Mouse (Mus musculus) liver, embryonic 13.5 days (tissue): ENCODE measurements around the gene Olfr628. TPM values are rescaled to one million over a fixed set of nuclear protein-coding genes. Genes with fewer than 3 reads are reported as not detected.

Experiments
- ATAC-seq: fragments of 200-750 bp; cut with Nextera tagmentation; 2 replicates; pipeline ENCODE4 v1.8.0; 2017; ENCODE audit warnings: low read depth, mild to moderate bottlenecking, moderate number of reproducible peaks, moderate library complexity
- DNase-seq: peaks from one replicate; pipeline ENCODE4 v3.0.0; 2022
- H3K27ac ChIP-seq: fragments of 300-500 bp; sonication (generic); 2 replicates; pipeline ENCODE4 v1.5.1; 2015; ENCODE audit warnings: moderate library complexity, mild to moderate bottlenecking, inconsistent platforms
- H3K27me3 ChIP-seq: fragments of 300-500 bp; sonication (generic); 2 replicates; pipeline ENCODE4 v1.6.1; 2015; ENCODE audit warnings: mild to moderate bottlenecking, inconsistent platforms
- H3K36me3 ChIP-seq: fragments of 300-500 bp; sonication (generic); 2 replicates; pipeline ENCODE4 v1.6.1; 2015; ENCODE audit warnings: mild to moderate bottlenecking, inconsistent platforms
- H3K4me1 ChIP-seq: fragments of 300-500 bp; sonication (generic); replicated peaks from 2 replicates; pipeline ENCODE4 v1.6.1; 2015; ENCODE audit warnings: inconsistent platforms
- H3K4me2 ChIP-seq: fragments of 300-500 bp; sonication (generic); 2 replicates; pipeline ENCODE4 v1.6.1; 2015; ENCODE audit warnings: inconsistent platforms, mild to moderate bottlenecking, moderate library complexity
- H3K4me3 ChIP-seq: fragments of 300-500 bp; sonication (generic); replicated peaks from 2 replicates; pipeline ENCODE4 v1.5.1; 2015; ENCODE audit warnings: mild to moderate bottlenecking, inconsistent platforms
- H3K9ac ChIP-seq: fragments of 300-500 bp; sonication (generic); 2 replicates; pipeline ENCODE4 v1.6.1; 2015; ENCODE audit warnings: mild to moderate bottlenecking, inconsistent platforms
- H3K9me3 ChIP-seq: fragments of 300-500 bp; sonication (generic); replicated peaks from 2 replicates; pipeline ENCODE4 v1.6.1; 2016; ENCODE audit warnings: inconsistent platforms
- WGBS: fragments of 180-500 bp; shearing (Covaris S2); methylation state at CpG from one replicate; pipeline ENCODE4 v1.1.7; 2015; ENCODE audit not compliant: insufficient replicate concordance; 5-methylcytosine and 5-hydroxymethylcytosine counted together
- polyA plus RNA-seq: library from polyadenylated mRNA; unstranded; fragments of >200 nt; fragmentation: Nextera tagmentation; extraction: Ambion mirVana; gene quantifications from 2 replicates; pipeline ENCODE4 v1.2.1, GENCODE M21; 2015

Gene Olfr628
- polyA plus RNA-seq, 1 experiment from 2014 or later = not detected

DNA sequence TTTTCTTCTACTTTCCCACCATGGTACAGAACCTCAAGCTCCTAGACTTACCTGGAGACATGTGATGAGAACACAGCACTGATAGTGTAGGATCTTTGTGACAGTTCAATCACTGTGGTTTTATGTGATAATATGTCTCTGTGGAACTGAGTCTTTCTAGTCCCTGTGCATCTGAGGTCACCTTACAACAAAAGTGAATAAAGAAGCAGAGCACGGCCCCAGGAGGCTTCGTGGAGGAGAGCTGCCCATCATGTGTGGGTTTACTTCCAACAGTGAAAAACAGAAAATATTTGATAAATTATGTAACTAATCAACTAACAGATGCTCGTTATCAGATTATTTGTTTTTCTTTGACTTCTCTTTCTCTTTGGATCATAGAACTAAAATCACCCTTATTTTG is 49.4 kb downstream of the Olfr628 start, which contains the start of gene Olfr68:
Gene Olfr68, minus strand, starts transcription at position 101 of the 400 bp plus-strand sequence.
- WGBS = 69% methylated on average over 3 of the region's 3 CpGs

More for the DNA sequence above, 49.4 kb downstream of the Olfr628 start, which contains the start of gene Olfr68:
- no peaks in the 10 kb centered on the region for H3K36me3 ChIP-seq
- H3K4me1 ChIP-seq = peaks cover 4% of the 10 kb centered on the region
- no peak within 1 kb of the TSS for H3K4me3 ChIP-seq
- no peak within 1 kb of the TSS for H3K9ac ChIP-seq
- no peak within 1 kb of the TSS for H3K4me2 ChIP-seq
- no peak for ATAC-seq
- no peaks in the 10 kb centered on the region for H3K9me3 ChIP-seq
- no peak for DNase-seq
- H3K27ac ChIP-seq = no peak within 1 kb of the TSS
- no peaks in the 10 kb centered on the region for H3K27me3 ChIP-seq

Other genes starting within 250 kb of the Olfr628 start
- gene Olfr609, start 232.3 kb upstream of the Olfr628 start, polyA plus RNA-seq = not detected in 2 replicates
- gene Olfr610, start 218.3 kb upstream of the Olfr628 start, polyA plus RNA-seq = not detected in 2 replicates
- not detected in 2 replicates for gene Olfr611, start 209.5 kb upstream of the Olfr628 start, polyA plus RNA-seq
- not detected in 2 replicates for gene Olfr612, start 187.7 kb upstream of the Olfr628 start, polyA plus RNA-seq
- gene Olfr613, start 182.3 kb upstream of the Olfr628 start, polyA plus RNA-seq = not detected in 2 replicates
- gene Olfr615, start 174.3 kb upstream of the Olfr628 start, polyA plus RNA-seq = not detected in 2 replicates
- not detected in 2 replicates for gene Olfr616, start 161.2 kb upstream of the Olfr628 start, polyA plus RNA-seq
- gene Olfr617, start 157.3 kb upstream of the Olfr628 start, polyA plus RNA-seq = not detected in 2 replicates
- gene Olfr618, start 140.3 kb upstream of the Olfr628 start, polyA plus RNA-seq = not detected in 2 replicates
- not detected in 2 replicates for gene Olfr619, start 129.8 kb upstream of the Olfr628 start, polyA plus RNA-seq
- gene Olfr620, start 117.8 kb upstream of the Olfr628 start, polyA plus RNA-seq = not detected in 2 replicates
- not detected in 2 replicates for gene Olfr622, start 87.7 kb upstream of the Olfr628 start, polyA plus RNA-seq
- gene Olfr623, start 66.7 kb upstream of the Olfr628 start, polyA plus RNA-seq = not detected in 2 replicates
- gene Olfr624, start 59.2 kb upstream of the Olfr628 start, polyA plus RNA-seq = 0.02 TPM in 1 of 2 replicates, not detected in the other
- gene Olfr625-ps1, start 47.7 kb upstream of the Olfr628 start, polyA plus RNA-seq = not detected in 2 replicates
- not detected in 2 replicates for gene Olfr243, start 15.7 kb upstream of the Olfr628 start, polyA plus RNA-seq
- gene Olfr629, start 14.6 kb downstream of the Olfr628 start, polyA plus RNA-seq = 0.08 and 0.17 TPM in 2 replicates
- gene Olfr630, start 27.0 kb downstream of the Olfr628 start, polyA plus RNA-seq = not detected in 2 replicates
- not detected in 2 replicates for gene Olfr69, start 41.2 kb downstream of the Olfr628 start, polyA plus RNA-seq
- gene Olfr68, start 49.3 kb downstream of the Olfr628 start, polyA plus RNA-seq = not detected in 2 replicates
- gene Olfr67, start 61.4 kb downstream of the Olfr628 start, polyA plus RNA-seq = not detected in 2 replicates
- gene Hbb-bt, start 83.6 kb downstream of the Olfr628 start, polyA plus RNA-seq = 49,070 and 53,102 TPM in 2 replicates
- gene Hbb-bs, start 97.7 kb downstream of the Olfr628 start, polyA plus RNA-seq = 91,050 and 104,119 TPM in 2 replicates
- 0.32 and 0.36 TPM in 2 replicates for gene Hbb-bh2, start 110.1 kb downstream of the Olfr628 start, polyA plus RNA-seq
- gene Hbb-bh1, start 112.8 kb downstream of the Olfr628 start, polyA plus RNA-seq = 367 and 436 TPM in 2 replicates
- gene Hbb-y, start 122.8 kb downstream of the Olfr628 start, polyA plus RNA-seq = 3,309 and 4,306 TPM in 2 replicates
- not detected in 2 replicates for gene Olfr66, start 155.9 kb downstream of the Olfr628 start, polyA plus RNA-seq
- gene Olfr64, start 164.1 kb downstream of the Olfr628 start, polyA plus RNA-seq = not detected in 2 replicates
- not detected in 2 replicates for gene Olfr65, start 173.1 kb downstream of the Olfr628 start, polyA plus RNA-seq
- 0.12 TPM in 1 of 2 replicates, not detected in the other for gene Olfr631, start 198.5 kb downstream of the Olfr628 start, polyA plus RNA-seq
- 0.21 and 0.33 TPM in 2 replicates for gene Olfr632, start 204.0 kb downstream of the Olfr628 start, polyA plus RNA-seq
- not detected in 2 replicates for gene Olfr633, start 214.1 kb downstream of the Olfr628 start, polyA plus RNA-seq
- not detected in 2 replicates for gene Olfr635, start 240.8 kb downstream of the Olfr628 start, polyA plus RNA-seq